Mouse (Mus musculus): ENCODE results near the gene Efna5. TPM values are rescaled to one million over a fixed set of nuclear protein-coding genes. Genes with fewer than 3 reads are reported as not detected.

Gene Efna5
- polyA plus RNA-seq, 1 experiment = 49.7 TPM

DNA sequence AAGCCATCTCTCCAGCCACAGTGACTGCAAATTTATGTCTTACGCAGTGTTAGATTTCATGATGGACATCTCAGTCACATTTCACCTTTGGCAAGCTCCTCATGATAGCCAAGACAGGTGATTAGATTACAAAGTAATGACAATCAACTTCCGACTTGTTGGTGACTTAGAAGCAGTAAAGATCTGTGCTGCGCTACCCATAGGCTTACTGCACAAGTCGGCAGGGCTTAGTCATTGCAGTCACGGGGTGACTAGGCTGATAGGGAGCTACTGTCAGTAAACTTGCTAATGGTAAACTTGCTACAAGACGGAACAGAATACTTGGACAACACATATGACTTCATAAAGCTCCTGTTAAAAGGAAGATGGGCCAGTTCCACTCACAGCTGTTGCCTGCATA, 136.9 kb downstream of the Efna5 start:
- H3K27ac ChIP-seq (ENCODE audit: insufficient read depth, low read length) = no peak overlapping the region
- no peak overlapping the region for H3K4me3 ChIP-seq (ENCODE audit: insufficient read depth, low read length)
- no peak for TF ChIP-seq POLR2A (IDR thresholded peaks at IDR 0.05; ENCODE audit: low read depth, low read length)
- no peak for TF ChIP-seq CTCF (IDR thresholded peaks at IDR 0.05; ENCODE audit: borderline replicate concordance, insufficient read depth, low read length)
- H3K4me1 ChIP-seq (ENCODE audit: control insufficient read depth, insufficient read depth, low read length) = no peaks in the 10 kb centered on the region

DNA sequence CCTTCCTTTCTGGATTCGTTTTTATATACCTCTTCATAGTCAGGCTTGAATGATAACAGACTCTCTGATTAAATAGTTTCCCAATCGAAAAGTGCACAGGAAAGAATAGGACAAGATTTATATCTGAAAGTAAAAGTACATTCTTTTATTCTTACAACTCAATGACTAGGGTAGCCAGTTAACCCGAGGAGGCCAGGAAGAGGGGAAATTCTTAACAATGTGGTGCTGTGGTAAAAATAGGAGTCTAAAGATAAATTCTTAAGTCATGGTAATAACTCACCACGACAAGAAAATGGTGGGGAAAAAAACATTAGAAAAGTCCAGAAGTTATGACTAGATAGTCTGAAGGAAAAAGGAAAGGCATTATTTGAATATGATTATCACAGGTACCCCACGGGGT, 139.4 kb downstream of the Efna5 start:
- Histone ChIP-seq H3K27ac (ENCODE audit: insufficient read depth, low read length) (no peak overlapping the region), H3K4me3 (ENCODE audit: insufficient read depth, low read length) (no peak overlapping the region), H3K4me1 (ENCODE audit: control insufficient read depth, insufficient read depth, low read length) (no peaks in the 10 kb centered on the region)
- TF ChIP-seq CTCF (IDR thresholded peaks at IDR 0.05; ENCODE audit: borderline replicate concordance, insufficient read depth, low read length) (no peak), POLR2A (IDR thresholded peaks at IDR 0.05; ENCODE audit: low read depth, low read length) (no peak)

DNA sequence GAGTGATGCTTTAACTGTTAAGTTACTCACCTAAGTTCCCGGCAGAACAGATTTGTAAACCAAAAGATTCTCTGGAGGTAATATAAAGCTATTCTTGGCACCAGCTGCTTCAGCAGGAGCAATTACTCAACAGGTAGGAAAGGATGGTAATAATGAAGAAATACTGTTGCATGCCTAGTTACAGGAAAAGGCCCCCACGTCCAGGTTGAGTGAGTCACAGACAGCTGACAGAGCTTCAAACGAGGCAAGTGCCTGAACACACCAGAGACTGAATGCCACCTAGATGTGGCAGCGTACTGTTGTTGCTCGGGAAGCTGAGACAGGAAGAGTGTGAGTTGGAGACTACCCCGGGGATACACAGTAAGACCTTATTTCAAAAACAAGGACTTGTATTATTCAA, 140.1 kb downstream of the Efna5 start:
- H3K4me1 ChIP-seq (ENCODE audit: control insufficient read depth, insufficient read depth, low read length) = peaks cover under 1% of the 10 kb centered on the region; the same call in 1 of the 2 replicates
- no peak overlapping the region for H3K27ac ChIP-seq (ENCODE audit: insufficient read depth, low read length)
- no peak overlapping the region for H3K4me3 ChIP-seq (ENCODE audit: insufficient read depth, low read length)
- TF ChIP-seq POLR2A (IDR thresholded peaks at IDR 0.05; ENCODE audit: low read depth, low read length) (no peak), CTCF (IDR thresholded peaks at IDR 0.05; ENCODE audit: borderline replicate concordance, insufficient read depth, low read length) (no peak)

DNA sequence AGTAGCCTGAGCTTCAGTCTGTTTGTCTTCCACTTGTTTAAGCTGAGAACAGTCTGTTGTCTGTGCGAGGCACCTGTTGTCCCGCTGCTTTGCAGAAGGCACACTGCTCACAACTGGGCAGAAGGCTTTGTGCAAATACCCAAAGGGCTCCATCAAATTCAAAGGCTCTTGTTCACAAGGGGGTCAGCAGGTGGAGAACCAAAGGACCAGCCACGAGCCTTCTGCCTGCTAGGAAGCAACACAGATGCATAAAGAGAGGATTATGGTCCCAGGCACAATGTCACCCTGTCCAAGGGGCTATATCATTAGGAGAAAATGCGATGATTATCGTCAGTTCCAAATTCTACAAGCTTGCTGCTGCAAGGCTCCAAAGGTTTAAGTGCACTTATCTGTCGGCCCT, 141.1 kb downstream of the Efna5 start:
- Histone ChIP-seq H3K27ac (ENCODE audit: insufficient read depth, low read length) (no peak overlapping the region), H3K4me3 (ENCODE audit: insufficient read depth, low read length) (no peak overlapping the region), H3K4me1 (ENCODE audit: control insufficient read depth, insufficient read depth, low read length) (peaks cover 4% of the 10 kb centered on the region; the same call in 1 of the 2 replicates)
- TF ChIP-seq CTCF (IDR thresholded peaks at IDR 0.05; ENCODE audit: borderline replicate concordance, insufficient read depth, low read length) (no peak), POLR2A (IDR thresholded peaks at IDR 0.05; ENCODE audit: low read depth, low read length) (no peak)

DNA sequence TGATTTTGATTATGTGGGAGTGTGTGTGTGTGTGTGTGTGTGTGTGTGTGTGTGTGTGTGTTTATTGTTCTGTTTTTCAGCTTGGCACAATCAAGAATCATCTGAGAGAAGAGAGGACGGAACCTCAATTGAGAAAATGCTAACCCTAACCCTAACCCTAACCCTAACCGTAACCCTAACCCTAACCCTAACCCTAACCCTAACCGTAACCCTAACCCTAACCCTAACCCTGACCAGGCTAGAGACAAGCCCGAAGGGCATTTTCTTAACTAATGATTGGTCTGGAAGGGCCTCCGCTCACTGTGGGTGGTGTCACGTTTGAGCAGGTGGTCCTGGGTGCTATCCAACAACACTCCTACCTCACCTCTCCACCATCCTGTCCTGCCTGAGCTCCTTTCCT, 143.7 kb downstream of the Efna5 start:
- Histone ChIP-seq H3K27ac (ENCODE audit: insufficient read depth, low read length) (no peak overlapping the region), H3K4me1 (ENCODE audit: control insufficient read depth, insufficient read depth, low read length) (peaks cover 9% of the 10 kb centered on the region), H3K4me3 (ENCODE audit: insufficient read depth, low read length) (no peak overlapping the region)
- TF ChIP-seq POLR2A (IDR thresholded peaks at IDR 0.05; ENCODE audit: low read depth, low read length) (no peak), CTCF (IDR thresholded peaks at IDR 0.05; ENCODE audit: borderline replicate concordance, insufficient read depth, low read length) (no peak)

DNA sequence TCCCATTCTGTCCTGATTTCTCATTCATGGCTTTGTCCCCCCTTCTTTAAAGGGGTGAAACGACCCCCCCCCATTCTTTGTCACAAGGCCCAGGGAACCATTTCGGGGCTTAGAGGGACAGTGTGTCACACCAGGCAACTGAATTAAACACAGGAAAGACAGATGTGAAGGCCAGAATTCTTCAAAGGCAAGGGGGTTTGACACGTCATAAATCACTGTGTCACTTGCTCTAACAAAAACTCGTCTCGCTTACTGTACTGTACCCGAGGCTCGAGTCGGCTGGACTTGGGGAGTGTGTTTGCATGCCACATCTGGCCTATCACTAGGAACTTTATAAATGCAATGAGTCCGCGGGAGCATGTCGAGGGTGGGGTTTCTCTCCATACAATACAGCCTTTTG, 145.2 kb downstream of the Efna5 start:
- TF ChIP-seq CTCF (IDR thresholded peaks at IDR 0.05; ENCODE audit: borderline replicate concordance, insufficient read depth, low read length) = no peak
- no peak for TF ChIP-seq POLR2A (IDR thresholded peaks at IDR 0.05; ENCODE audit: low read depth, low read length)
- H3K4me3 ChIP-seq (ENCODE audit: insufficient read depth, low read length) = no peak overlapping the region
- H3K4me1 ChIP-seq (ENCODE audit: control insufficient read depth, insufficient read depth, low read length) = peaks cover 9% of the 10 kb centered on the region
- no peak overlapping the region for H3K27ac ChIP-seq (ENCODE audit: insufficient read depth, low read length)

DNA sequence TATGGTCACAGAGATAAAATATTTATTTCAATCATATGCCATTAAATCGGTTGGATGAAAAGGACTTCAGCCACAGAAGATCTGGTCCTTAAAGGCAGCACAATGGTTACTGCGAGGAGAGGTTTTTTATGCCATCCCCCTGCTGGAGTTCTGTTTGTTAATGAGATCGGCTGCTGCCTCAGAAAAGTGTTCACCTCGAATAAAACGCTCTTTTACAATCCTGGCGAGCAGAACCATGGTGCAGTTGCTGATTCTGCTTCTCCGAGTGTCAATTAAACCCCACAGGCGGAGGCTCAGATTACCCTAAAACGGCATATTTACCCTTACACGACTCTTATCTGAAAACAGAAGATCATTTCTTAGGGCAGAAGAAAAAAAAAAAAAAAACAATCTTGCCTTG, 146.2 kb downstream of the Efna5 start:
- Histone ChIP-seq H3K4me3 (ENCODE audit: insufficient read depth, low read length) (no peak overlapping the region), H3K4me1 (ENCODE audit: control insufficient read depth, insufficient read depth, low read length) (peaks cover 16% of the 10 kb centered on the region), H3K27ac (ENCODE audit: insufficient read depth, low read length) (no peak overlapping the region)
- TF ChIP-seq CTCF (IDR thresholded peaks at IDR 0.05; ENCODE audit: borderline replicate concordance, insufficient read depth, low read length) (no peak), POLR2A (IDR thresholded peaks at IDR 0.05; ENCODE audit: low read depth, low read length) (no peak)

DNA sequence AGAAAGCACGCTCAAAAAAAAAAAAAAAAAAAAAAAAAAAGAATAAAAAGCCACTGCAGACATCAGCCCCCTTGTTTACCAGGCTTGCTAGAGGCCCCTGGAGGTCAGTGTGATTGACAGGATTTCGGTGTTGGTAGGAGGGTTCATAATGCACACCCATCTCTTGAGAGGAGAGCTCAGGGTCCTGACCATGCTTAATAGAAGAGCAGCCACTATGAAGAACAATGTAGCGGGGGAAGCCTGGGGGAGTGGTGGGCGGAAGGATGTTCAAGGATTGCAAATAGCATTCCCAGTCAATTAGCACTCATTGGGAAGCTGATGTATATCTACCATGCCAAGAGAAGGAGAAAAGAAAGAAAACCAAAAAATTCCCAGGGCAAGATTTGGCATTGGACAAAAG, 147.1 kb downstream of the Efna5 start:
- Histone ChIP-seq H3K4me3 (ENCODE audit: insufficient read depth, low read length) (no peak overlapping the region), H3K4me1 (ENCODE audit: control insufficient read depth, insufficient read depth, low read length) (peaks cover 22% of the 10 kb centered on the region), H3K27ac (ENCODE audit: insufficient read depth, low read length) (no peak overlapping the region)
- TF ChIP-seq CTCF (IDR thresholded peaks at IDR 0.05; ENCODE audit: borderline replicate concordance, insufficient read depth, low read length) = no peak
- no peak for TF ChIP-seq POLR2A (IDR thresholded peaks at IDR 0.05; ENCODE audit: low read depth, low read length)

DNA sequence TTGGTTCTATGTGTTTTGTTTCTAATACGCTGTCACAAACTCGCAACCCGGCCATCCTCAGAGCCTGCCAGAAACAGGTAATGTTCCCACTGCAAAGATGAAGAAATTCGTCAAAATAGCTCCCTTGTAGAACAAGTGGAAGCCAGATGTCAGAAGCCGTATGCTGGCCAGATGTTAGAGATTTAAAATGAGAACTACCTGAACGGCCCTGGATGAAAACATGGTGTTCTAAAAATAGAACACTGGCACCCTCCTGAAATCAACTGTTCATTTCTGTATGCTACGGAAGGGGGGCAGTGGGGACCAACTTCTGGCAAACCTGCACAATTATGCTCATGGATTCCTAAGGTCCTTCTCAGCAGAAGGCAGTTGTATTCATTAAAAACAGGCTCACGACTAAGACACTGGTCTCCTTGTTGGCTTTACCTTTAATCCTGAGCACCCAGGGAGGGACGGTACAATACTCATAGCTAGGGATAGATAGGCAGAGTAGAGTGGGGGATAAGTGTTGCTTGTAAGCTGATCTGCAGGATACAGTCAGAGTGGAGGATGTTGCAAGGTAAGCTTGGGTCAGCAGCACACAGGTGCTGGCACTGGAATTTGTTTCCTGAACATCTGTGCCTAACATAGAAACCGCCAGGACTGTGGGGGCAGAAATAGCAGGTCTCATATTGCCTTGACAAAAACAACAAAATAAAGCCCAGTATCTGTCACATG, 151.2 kb downstream of the Efna5 start:
- H3K4me3 ChIP-seq (ENCODE audit: insufficient read depth, low read length) = no peak overlapping the region
- H3K27ac ChIP-seq (ENCODE audit: insufficient read depth, low read length) = no peak overlapping the region
- TF ChIP-seq CTCF (IDR thresholded peaks at IDR 0.05; ENCODE audit: borderline replicate concordance, insufficient read depth, low read length) (no peak), POLR2A (IDR thresholded peaks at IDR 0.05; ENCODE audit: low read depth, low read length) (no peak)
- H3K4me1 ChIP-seq (ENCODE audit: control insufficient read depth, insufficient read depth, low read length) = peaks cover 22% of the 10 kb centered on the region

DNA sequence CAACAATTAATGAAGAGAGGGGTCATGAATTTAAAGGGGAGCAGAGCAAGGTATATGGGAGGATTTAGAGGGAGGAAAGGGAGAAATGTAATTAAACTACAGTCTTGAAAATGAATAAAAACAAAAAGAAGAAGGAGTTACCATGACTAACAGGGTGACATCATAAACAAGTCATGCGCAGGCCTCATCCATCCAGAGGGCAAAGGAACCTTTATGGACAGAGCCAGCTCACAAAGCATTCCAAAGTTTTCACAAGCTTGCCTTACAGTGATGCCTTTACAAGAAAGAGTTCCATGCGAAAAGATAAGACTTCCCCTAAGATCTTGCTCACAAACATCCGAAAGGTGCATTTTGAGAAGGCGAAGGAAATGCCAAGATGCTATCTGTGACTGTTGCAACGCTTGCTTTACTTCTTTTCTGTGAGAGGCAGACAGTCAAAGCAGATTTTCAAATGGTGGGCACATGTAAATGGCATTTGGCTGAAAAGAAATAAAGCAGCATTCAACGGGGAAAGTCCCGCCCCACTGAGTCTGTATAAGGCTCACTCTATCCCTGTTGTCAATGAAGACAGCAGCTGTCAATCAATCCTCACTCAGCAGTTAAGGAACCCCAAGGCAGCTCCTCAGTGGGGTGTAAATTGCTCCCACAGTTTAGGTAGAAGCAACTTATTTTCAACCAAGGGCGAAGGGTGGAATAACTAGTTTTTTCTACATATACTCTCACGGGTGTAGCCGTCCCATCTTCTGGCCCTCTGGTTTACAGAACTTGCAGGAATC, 152.8 kb downstream of the Efna5 start:
- peaks cover 18% of the 10 kb centered on the region for H3K4me1 ChIP-seq (ENCODE audit: control insufficient read depth, insufficient read depth, low read length)
- H3K27ac ChIP-seq (ENCODE audit: insufficient read depth, low read length) = no peak overlapping the region
- TF ChIP-seq CTCF (IDR thresholded peaks at IDR 0.05; ENCODE audit: borderline replicate concordance, insufficient read depth, low read length) = no peak
- no peak for TF ChIP-seq POLR2A (IDR thresholded peaks at IDR 0.05; ENCODE audit: low read depth, low read length)
- no peak overlapping the region for H3K4me3 ChIP-seq (ENCODE audit: insufficient read depth, low read length)
